Mouse (Mus musculus): ENCODE data around the gene Twsg1. TPM values are rescaled to one million over a fixed set of nuclear protein-coding genes. Genes with fewer than 3 reads are reported as not detected.
A peak's percentile ranks its signal among the peaks of the same experiment; 100 is the strongest.

Twsg1 gene
- polyA plus RNA-seq, 1 experiment: 3.3 TPM

DNA sequence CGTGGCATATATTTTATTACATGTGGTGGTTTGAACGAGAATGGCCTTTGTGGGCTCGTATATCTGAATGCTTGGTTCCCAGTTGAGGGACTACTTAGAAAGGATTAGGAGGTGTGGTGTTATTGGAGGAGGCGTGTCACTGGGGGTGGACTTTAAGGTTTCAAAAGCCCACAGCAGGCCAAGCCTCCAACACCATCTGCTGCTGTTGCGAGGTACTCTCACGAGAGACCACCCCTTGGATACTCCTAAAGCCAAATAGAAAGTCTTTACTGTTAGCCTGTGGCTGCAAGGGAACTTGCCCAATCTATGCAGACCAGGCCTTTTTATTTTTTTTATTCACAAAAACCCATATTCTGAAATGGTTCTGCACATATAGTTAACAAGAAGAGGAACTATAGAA, 29.1 kb downstream of the Twsg1 start:
- H3K36me3 ChIP-seq (replicated peaks; ENCODE audit: low read length): peaks cover 38% of the 10 kb centered on the region

GRCm38 (mm10) chr17:65919235-65919634, 31.8 kb downstream of the Twsg1 start:
- TF ChIP-seq GATA1 (IDR thresholded peaks at IDR 0.05; ENCODE audit: borderline replicate concordance, low read length) (no peak), FLI1 (IDR thresholded peaks at IDR 0.05; ENCODE audit: low read length) (no peak)
- Histone ChIP-seq H3K9me3 (no peaks in the 10 kb centered on the region), H3K4me3 (replicated peaks) (no peak overlapping the region), H3K27me3 (replicated peaks) (no peaks in the 10 kb centered on the region), H3K4me1 (peaks cover 20% of the 10 kb centered on the region), H3K36me3 (replicated peaks; ENCODE audit: low read length) (peaks cover 16% of the 10 kb centered on the region)

More for the DNA sequence above, 29.1 kb downstream of the Twsg1 start:
- no peaks in the 10 kb centered on the region for H3K9me3 ChIP-seq
- no peak for TF ChIP-seq FLI1 (IDR thresholded peaks at IDR 0.05; ENCODE audit: low read length)
- no peak for TF ChIP-seq GATA1 (IDR thresholded peaks at IDR 0.05; ENCODE audit: borderline replicate concordance, low read length)
- H3K4me1 ChIP-seq: peaks cover 17% of the 10 kb centered on the region
- no peak overlapping the region for H3K4me3 ChIP-seq (replicated peaks)
- no peaks in the 10 kb centered on the region for H3K27me3 ChIP-seq (replicated peaks)

- no peaks in the 10 kb centered on the region for H3K9me3 ChIP-seq
- H3K4me3 ChIP-seq (replicated peaks): no peak overlapping the region
- H3K36me3 ChIP-seq (replicated peaks; ENCODE audit: low read length): no peaks in the 10 kb centered on the region
- no peaks in the 10 kb centered on the region for H3K27me3 ChIP-seq (replicated peaks)
- TF ChIP-seq GATA1 (IDR thresholded peaks at IDR 0.05; ENCODE audit: borderline replicate concordance, low read length) (no peak), FLI1 (IDR thresholded peaks at IDR 0.05; ENCODE audit: low read length) (no peak)
- H3K4me1 ChIP-seq: peaks cover 16% of the 10 kb centered on the region
Observed at GRCm38 (mm10) chr17:65916135-65916668, 34.8 kb downstream of the Twsg1 start.

GRCm38 (mm10) chr17:65914083-65914482, 36.9 kb downstream of the Twsg1 start:
- Histone ChIP-seq H3K9me3 (no peaks in the 10 kb centered on the region), H3K4me3 (replicated peaks) (no peak overlapping the region), H3K27me3 (replicated peaks) (no peaks in the 10 kb centered on the region), H3K4me1 (peaks cover 9% of the 10 kb centered on the region), H3K36me3 (replicated peaks; ENCODE audit: low read length) (no peaks in the 10 kb centered on the region)
- TF ChIP-seq FLI1 (IDR thresholded peaks at IDR 0.05; ENCODE audit: low read length): no peak
- TF ChIP-seq GATA1 (IDR thresholded peaks at IDR 0.05; ENCODE audit: borderline replicate concordance, low read length): no peak

DNA sequence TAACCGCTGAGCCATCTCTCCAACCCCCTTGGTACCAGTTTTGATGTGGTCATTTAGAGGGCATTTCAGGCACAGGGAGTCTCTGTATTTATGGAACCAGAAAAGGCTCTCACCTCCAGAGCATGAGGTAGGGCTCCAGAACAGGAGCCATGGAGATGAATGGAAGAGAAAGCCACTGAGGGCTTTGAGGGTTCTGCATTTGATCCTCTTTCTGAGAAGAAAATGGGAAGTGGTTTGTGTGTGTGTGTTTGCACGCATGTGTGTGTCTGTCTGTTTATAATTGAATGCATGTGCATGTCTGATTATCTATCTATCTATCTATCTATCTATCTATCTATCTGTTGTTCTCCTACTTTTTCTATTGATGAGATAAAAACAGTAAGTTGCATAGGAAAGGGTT, 38.8 kb downstream of the Twsg1 start:
- Histone ChIP-seq H3K36me3 (replicated peaks; ENCODE audit: low read length) (no peaks in the 10 kb centered on the region), H3K9me3 (no peaks in the 10 kb centered on the region), H3K27me3 (replicated peaks) (no peaks in the 10 kb centered on the region), H3K4me1 (peaks cover 7% of the 10 kb centered on the region), H3K4me3 (replicated peaks) (no peak overlapping the region)
- no peak for TF ChIP-seq GATA1 (IDR thresholded peaks at IDR 0.05; ENCODE audit: borderline replicate concordance, low read length)
- TF ChIP-seq FLI1 (IDR thresholded peaks at IDR 0.05; ENCODE audit: low read length): no peak

- Histone ChIP-seq H3K9me3 (no peaks in the 10 kb centered on the region), H3K36me3 (replicated peaks; ENCODE audit: low read length) (no peaks in the 10 kb centered on the region), H3K27me3 (replicated peaks) (no peaks in the 10 kb centered on the region), H3K4me1 (peaks cover 13% of the 10 kb centered on the region), H3K4me3 (replicated peaks) (no peak overlapping the region)
- TF ChIP-seq GATA1 (IDR thresholded peaks at IDR 0.05; ENCODE audit: borderline replicate concordance, low read length) (no peak), FLI1 (IDR thresholded peaks at IDR 0.05; ENCODE audit: low read length) (no peak)
Observed at GRCm38 (mm10) chr17:65911285-65912069, 39.5 kb downstream of the Twsg1 start.

GRCm38 (mm10) chr17:65908270-65908669, 42.8 kb downstream of the Twsg1 start:
- H3K9me3 ChIP-seq: peaks cover 9% of the 10 kb centered on the region
- H3K27me3 ChIP-seq (replicated peaks): no peaks in the 10 kb centered on the region
- H3K36me3 ChIP-seq (replicated peaks; ENCODE audit: low read length): no peaks in the 10 kb centered on the region
- no peak overlapping the region for H3K4me3 ChIP-seq (replicated peaks)
- TF ChIP-seq GATA1 (IDR thresholded peaks at IDR 0.05; ENCODE audit: borderline replicate concordance, low read length) (no peak), FLI1 (IDR thresholded peaks at IDR 0.05; ENCODE audit: low read length) (no peak)
- H3K4me1 ChIP-seq: peaks cover 15% of the 10 kb centered on the region

- Histone ChIP-seq H3K4me1 (peaks cover 13% of the 10 kb centered on the region), H3K4me3 (replicated peaks) (peak overlapping the region; percentile 73), H3K36me3 (replicated peaks; ENCODE audit: low read length) (no peaks in the 10 kb centered on the region), H3K9me3 (peaks cover 15% of the 10 kb centered on the region), H3K27me3 (replicated peaks) (no peaks in the 10 kb centered on the region)
- TF ChIP-seq FLI1 (IDR thresholded peaks at IDR 0.05; ENCODE audit: low read length) (no peak), GATA1 (IDR thresholded peaks at IDR 0.05; ENCODE audit: borderline replicate concordance, low read length) (no peak)
Observed at GRCm38 (mm10) chr17:65906895-65907401, 44.1 kb downstream of the Twsg1 start.

DNA sequence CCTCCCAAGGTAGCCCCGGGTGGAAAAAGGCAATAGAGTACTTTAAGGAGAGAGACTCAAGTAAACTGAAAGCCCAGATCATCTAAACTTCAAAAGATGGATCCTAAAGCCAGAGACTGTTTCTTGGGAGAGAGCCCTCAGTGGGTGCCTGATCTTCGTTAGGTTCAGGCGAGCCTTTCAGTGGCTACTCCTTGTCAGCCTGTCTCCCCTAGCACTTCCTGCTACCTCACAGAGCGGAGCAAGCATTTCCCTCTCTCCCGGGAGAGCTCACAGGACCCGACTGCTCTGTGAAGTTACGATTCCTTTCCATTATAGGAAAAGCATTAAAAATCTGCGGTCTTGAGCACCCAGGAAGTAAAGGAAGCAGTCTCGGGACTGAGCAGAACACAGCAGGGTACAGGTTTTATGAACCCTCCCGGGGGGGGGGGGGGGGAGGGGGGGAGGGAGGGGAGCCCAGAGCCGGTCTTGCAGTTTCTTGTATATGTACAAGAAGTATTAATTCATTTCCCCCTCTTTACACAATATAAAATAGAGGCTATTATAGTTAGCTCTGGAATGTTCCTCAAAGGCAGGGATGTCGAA, 44.6 kb downstream of the Twsg1 start:
- no peak overlapping the region for H3K4me3 ChIP-seq (replicated peaks)
- H3K36me3 ChIP-seq (replicated peaks; ENCODE audit: low read length): no peaks in the 10 kb centered on the region
- TF ChIP-seq GATA1 (IDR thresholded peaks at IDR 0.05; ENCODE audit: borderline replicate concordance, low read length) (no peak), FLI1 (IDR thresholded peaks at IDR 0.05; ENCODE audit: low read length) (no peak)

GRCm38 (mm10) chr17:65905241-65905640, 45.8 kb downstream of the Twsg1 start:
- H3K27me3 ChIP-seq (replicated peaks): no peaks in the 10 kb centered on the region
- no peak overlapping the region for H3K4me3 ChIP-seq (replicated peaks)
- H3K4me1 ChIP-seq: peaks cover 13% of the 10 kb centered on the region
- TF ChIP-seq FLI1 (IDR thresholded peaks at IDR 0.05; ENCODE audit: low read length): no peak
- no peak for TF ChIP-seq GATA1 (IDR thresholded peaks at IDR 0.05; ENCODE audit: borderline replicate concordance, low read length)
- no peaks in the 10 kb centered on the region for H3K36me3 ChIP-seq (replicated peaks; ENCODE audit: low read length)
- peaks cover 15% of the 10 kb centered on the region for H3K9me3 ChIP-seq

More for the DNA sequence above, 44.6 kb downstream of the Twsg1 start:
- Histone ChIP-seq H3K27me3 (replicated peaks) (no peaks in the 10 kb centered on the region), H3K9me3 (peaks cover 15% of the 10 kb centered on the region), H3K4me1 (peaks cover 13% of the 10 kb centered on the region)

All from megakaryocyte, embryonic 14.5 days (primary cell).